Mouse (Mus musculus) embryo, embryonic 9.5 days (tissue): ENCODE data around the gene Otof.

ENCODE experiments used
- DNase-seq: peaks from one replicate; pipeline ENCODE4 v3.0.0-alpha.2; 2017; ENCODE audit errors: extremely low spot score

The Otof gene

DNA sequence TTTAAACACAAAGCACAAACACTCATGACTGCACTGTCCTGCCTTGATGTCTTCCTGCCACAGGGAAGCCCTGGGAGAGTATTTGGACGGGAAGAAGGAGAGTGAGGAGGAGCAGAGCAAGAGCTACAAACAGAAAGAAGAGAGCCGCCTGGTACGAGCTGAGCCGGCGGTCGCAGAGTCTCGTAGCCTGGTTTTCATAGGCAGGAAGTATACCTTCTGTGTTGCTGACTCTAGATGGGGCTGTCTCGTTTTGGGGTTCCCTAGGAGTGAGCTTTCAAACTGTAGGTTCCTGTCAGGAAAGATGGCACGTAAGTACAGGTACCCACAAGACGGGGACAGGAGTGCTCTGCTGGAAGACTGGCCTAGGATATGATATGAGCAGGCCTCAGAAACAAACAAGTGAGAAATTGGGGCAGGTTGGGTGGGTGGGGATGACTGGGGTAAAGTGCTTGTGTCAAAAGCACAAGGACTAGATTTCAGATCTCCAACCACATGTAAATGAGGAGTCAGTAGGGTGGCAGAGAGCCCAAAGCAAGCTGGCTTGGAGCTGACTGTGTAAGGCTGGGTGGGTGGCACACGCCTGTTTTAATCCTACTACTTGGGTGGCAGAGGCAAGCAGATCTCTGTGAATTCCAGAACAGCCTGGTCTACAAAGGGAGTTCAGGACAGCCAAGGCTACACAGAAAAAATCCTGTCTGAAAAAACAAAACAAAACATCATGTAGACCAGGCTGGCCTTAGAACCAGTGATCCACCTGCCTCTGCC lies 119.9 kb downstream of the Otof start:
- DNase-seq: no peak

GRCm38 (mm10) chr5:30340815-30341214 lies 120.9 kb downstream of the Otof start:
- no peak for DNase-seq
